Mouse (Mus musculus) forebrain, embryonic 13.5 days (tissue): ENCODE data around the gene Rpe65. TPM values are rescaled to one million over a fixed set of nuclear protein-coding genes. Genes with fewer than 3 reads are reported as not detected.

Source experiments
- ATAC-seq: fragments of 200-750 bp; cut with Nextera tagmentation; 2 replicates; pipeline ENCODE4 v1.8.0; 2017
- H3K27ac ChIP-seq: fragments of 300-500 bp; sonication (generic); 2 replicates; pipeline ENCODE4 v1.5.1; 2015; ENCODE audit warnings: inconsistent platforms, mild to moderate bottlenecking, moderate library complexity
- H3K27me3 ChIP-seq: fragments of 300-500 bp; sonication (generic); 2 replicates; pipeline ENCODE4 v1.6.1; 2015; ENCODE audit warnings: mild to moderate bottlenecking, inconsistent platforms
- H3K36me3 ChIP-seq: fragments of 300-500 bp; sonication (generic); 2 replicates; pipeline ENCODE4 v1.6.1; 2015; ENCODE audit warnings: mild to moderate bottlenecking, inconsistent platforms; ENCODE audit not compliant: poor library complexity, severe bottlenecking
- H3K4me1 ChIP-seq: fragments of 300-500 bp; sonication (generic); 2 replicates; pipeline ENCODE4 v1.6.1; 2015; ENCODE audit warnings: inconsistent platforms
- H3K4me2 ChIP-seq: fragments of 300-500 bp; sonication (generic); 2 replicates; pipeline ENCODE4 v1.6.1; 2015; ENCODE audit warnings: inconsistent platforms, mild to moderate bottlenecking, moderate library complexity
- H3K4me3 ChIP-seq: fragments of 300-500 bp; sonication (generic); 2 replicates; pipeline ENCODE4 v1.5.1; 2015; ENCODE audit warnings: mild to moderate bottlenecking, inconsistent platforms
- H3K9ac ChIP-seq: fragments of 300-500 bp; sonication (generic); 2 replicates; pipeline ENCODE4 v1.6.1; 2015; ENCODE audit warnings: mild to moderate bottlenecking, inconsistent platforms
- H3K9me3 ChIP-seq: fragments of 300-500 bp; sonication (generic); replicated peaks from 2 replicates; pipeline ENCODE4 v1.6.1; 2016; ENCODE audit warnings: inconsistent platforms
- WGBS: fragments of 180-500 bp; shearing (Covaris S2); methylation state at CpG from one replicate; pipeline ENCODE4 v1.1.7; 2015; 5-methylcytosine and 5-hydroxymethylcytosine counted together
- polyA plus RNA-seq: library from polyadenylated mRNA; unstranded; fragments of >200 nt; fragmentation: Nextera tagmentation; extraction: Ambion mirVana; gene quantifications from 2 replicates; pipeline ENCODE4 v1.2.1, GENCODE M21; 2015

Rpe65 gene
- not detected in 2 replicates for polyA plus RNA-seq

DNA sequence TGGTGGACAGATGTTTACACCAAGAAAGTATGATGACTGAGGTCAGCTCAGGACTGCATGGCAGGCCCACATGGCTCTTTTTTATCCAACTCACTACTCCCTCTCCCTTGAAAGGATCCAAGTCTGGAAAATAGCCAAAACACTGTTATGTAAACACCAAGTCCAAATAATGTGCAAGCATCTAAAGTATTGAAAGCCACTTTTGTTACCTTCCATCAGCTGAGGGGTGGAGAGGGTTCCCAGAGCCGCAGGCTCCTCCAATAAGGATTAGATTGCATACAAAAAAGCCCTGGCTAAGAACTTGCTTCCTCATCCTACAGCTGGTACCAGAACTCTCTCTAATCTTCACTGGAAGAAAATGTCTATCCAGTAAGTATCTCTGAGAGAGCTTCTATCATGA, at the start of gene Rpe65:
Gene Rpe65, plus strand, starts transcription at position 301 of the 400 bp plus-strand sequence.
- Histone ChIP-seq H3K4me2 (no peak within 1 kb of the TSS), H3K4me1 (no peaks in the 10 kb centered on the region), H3K4me3 (no peak within 1 kb of the TSS), H3K27me3 (no peaks in the 10 kb centered on the region), H3K36me3 (no peaks in the 10 kb centered on the region), H3K9ac (no peak within 1 kb of the TSS), H3K27ac (no peak within 1 kb of the TSS), H3K9me3 (no peaks in the 10 kb centered on the region)
- 30% methylated on average over 1 of the region's 1 CpGs for WGBS
- ATAC-seq: no peak

DNA sequence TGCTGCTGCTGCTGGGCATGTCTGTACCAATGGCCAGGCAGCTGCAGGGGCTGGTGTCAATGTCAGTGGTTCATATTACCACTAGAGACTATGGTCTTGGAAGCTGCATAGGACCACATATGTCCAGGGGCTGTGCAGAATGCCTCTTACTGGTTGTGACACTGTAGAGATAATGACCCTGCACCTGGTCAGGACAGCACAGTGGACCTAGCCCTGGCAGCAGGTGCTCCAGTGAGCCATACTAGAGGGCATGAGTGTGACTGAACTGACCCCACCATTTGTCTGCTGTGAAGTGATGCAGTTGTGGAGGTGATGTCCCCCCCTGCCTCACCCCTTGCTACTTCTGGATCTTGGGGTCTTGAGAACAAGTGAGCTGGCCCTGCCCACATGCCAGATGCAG, 48.8 kb upstream of the Rpe65 start:
- Histone ChIP-seq H3K27me3 (no peaks in the 10 kb centered on the region), H3K4me3 (no peak overlapping the region), H3K4me1 (no peaks in the 10 kb centered on the region), H3K4me2 (no peak overlapping the region), H3K36me3 (no peaks in the 10 kb centered on the region), H3K9me3 (no peaks in the 10 kb centered on the region), H3K27ac (no peak overlapping the region), H3K9ac (no peak overlapping the region)
- ATAC-seq: no peak

DNA sequence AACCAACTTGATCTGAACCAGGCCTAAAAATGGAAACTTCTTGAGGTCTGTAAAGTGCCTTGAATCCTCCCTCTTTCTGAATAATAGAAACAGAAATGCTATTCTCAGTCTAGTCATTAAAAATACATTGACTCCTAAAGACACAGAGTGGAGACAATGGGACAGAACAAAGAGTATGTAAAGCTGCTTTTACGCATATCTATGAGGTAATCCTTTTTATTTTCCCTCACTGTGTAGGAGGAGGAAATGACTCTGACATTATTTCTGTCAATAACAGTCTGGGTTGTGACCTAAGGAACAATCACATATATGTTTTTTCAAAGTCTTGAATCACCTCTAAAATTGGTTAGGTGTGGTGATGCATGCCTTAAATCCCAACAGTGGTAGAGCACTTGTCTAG, 16.0 kb downstream of the Rpe65 start:
- Histone ChIP-seq H3K27me3 (no peaks in the 10 kb centered on the region), H3K4me2 (no peak overlapping the region), H3K9ac (no peak overlapping the region), H3K9me3 (no peaks in the 10 kb centered on the region; the same call in 1 of the 2 replicates), H3K4me1 (no peaks in the 10 kb centered on the region), H3K27ac (no peak overlapping the region), H3K36me3 (no peaks in the 10 kb centered on the region), H3K4me3 (no peak overlapping the region)
- no peak for ATAC-seq
- WGBS: 74% methylated on average over 1 of the region's 1 CpGs

DNA sequence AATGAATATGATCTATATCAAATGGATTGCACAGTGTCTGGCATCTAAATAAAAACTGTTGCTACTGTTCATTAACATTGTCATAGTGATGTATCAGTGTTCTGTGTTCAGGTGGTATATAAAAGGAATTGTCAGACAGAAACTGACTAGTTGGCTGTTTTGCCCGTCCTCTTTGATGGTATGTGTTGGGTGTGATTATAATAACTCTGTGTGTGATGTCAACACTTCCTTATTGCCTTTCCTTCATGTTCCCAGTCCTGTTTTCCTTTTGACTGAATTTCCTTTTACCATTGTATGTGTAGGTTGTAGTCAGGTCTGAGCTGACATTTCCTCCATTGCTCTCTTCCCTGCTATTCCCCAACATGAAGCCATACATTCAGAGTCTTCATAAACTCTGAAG, 22.1 kb downstream of the Rpe65 start:
- Histone ChIP-seq H3K4me3 (no peak overlapping the region), H3K9me3 (no peaks in the 10 kb centered on the region), H3K4me1 (no peaks in the 10 kb centered on the region), H3K36me3 (no peaks in the 10 kb centered on the region), H3K27me3 (no peaks in the 10 kb centered on the region), H3K4me2 (no peak overlapping the region), H3K27ac (no peak overlapping the region), H3K9ac (no peak overlapping the region)
- WGBS: 73% methylated on average over 1 of the region's 1 CpGs
- no peak for ATAC-seq

DNA sequence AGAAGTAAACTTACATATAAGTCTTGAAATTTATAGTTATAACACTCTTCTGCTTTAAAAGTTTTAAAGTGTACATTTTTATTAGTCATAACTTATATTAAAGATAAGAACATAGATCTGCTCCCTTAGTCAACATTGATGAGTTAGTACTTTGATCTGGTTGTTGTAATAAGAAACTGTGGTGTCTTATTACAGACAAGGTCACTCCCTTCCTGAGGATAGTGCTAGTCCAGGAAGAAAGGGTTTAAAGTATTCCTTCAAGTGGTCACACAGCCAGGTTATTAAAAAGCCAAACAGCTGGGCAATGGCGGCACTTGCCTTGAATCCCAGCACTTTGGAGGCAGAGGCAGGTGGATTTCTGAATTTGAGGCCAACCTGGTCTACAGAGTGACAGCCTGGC, 25.0 kb downstream of the Rpe65 start:
- Histone ChIP-seq H3K4me3 (no peak overlapping the region), H3K9me3 (no peaks in the 10 kb centered on the region), H3K9ac (no peak overlapping the region), H3K36me3 (no peaks in the 10 kb centered on the region), H3K4me2 (no peak overlapping the region), H3K27me3 (no peaks in the 10 kb centered on the region), H3K27ac (no peak overlapping the region), H3K4me1 (no peaks in the 10 kb centered on the region)
- WGBS: 76% methylated on average over 1 of the region's 1 CpGs
- no peak for ATAC-seq

DNA sequence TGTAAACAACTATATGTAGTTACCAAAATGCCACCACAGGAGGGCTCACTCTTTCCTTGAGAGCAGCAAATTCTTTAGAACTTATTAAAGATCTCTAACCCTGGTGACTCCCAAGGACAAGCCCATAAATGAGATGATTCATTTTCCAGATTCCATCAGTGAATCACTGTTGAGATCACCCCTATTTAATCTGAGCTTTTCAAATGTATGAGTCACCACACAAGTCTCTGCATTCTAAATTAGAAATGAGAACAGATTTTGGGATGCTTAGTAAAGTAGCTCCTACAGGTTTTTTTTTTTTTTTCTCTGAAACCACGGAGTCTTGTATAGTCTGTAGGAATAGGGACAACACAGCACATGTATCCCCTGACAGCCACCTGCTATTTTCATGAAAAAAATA, 61.8 kb downstream of the Rpe65 start:
- Histone ChIP-seq H3K27me3 (no peaks in the 10 kb centered on the region), H3K4me3 (no peak overlapping the region), H3K4me2 (no peak overlapping the region), H3K9ac (no peak overlapping the region), H3K4me1 (no peaks in the 10 kb centered on the region), H3K27ac (no peak overlapping the region), H3K36me3 (no peaks in the 10 kb centered on the region), H3K9me3 (no peaks in the 10 kb centered on the region)
- no peak for ATAC-seq
- WGBS: 77% methylated on average over 1 of the region's 1 CpGs

DNA sequence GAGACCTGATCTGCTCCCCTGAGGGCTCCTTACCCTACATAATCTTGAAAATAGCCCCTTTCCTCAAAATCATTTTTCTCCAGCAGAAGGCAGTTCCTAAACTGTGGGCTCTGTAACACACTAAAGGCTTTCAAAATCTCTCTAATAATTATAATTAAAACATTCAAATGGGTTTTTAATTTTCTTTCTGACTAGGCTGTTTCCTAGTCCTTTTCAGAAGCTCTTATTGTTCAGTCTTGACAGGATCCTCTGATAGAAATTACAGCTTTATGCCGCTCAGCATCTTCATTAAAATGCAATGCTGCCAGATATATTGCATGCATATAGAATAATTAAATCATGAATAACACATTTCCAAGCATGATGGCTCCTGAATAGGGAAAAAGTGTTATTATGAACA, 64.4 kb downstream of the Rpe65 start:
- no peaks in the 10 kb centered on the region for H3K4me1 ChIP-seq
- no peak overlapping the region for H3K9ac ChIP-seq
- no peak overlapping the region for H3K4me3 ChIP-seq
- no peaks in the 10 kb centered on the region for H3K9me3 ChIP-seq
- H3K27ac ChIP-seq: no peak overlapping the region
- no peaks in the 10 kb centered on the region for H3K27me3 ChIP-seq
- no peak overlapping the region for H3K4me2 ChIP-seq
- no peaks in the 10 kb centered on the region for H3K36me3 ChIP-seq
- ATAC-seq: peak; percentile 87
- 67% methylated on average over 1 of the region's 1 CpGs for WGBS

Other genes starting within 250 kb of the Rpe65 start
- gene Depdc1a, start 103.7 kb upstream of the Rpe65 start, polyA plus RNA-seq: 19.3 and 20.5 TPM in 2 replicates
- 41.1 and 51.9 TPM in 2 replicates for gene Wls, start 240.5 kb downstream of the Rpe65 start, polyA plus RNA-seq